Mouse (Mus musculus): Measurements from ENCODE around the gene Ercc8. TPM values are rescaled to one million over a fixed set of nuclear protein-coding genes. Genes with fewer than 3 reads are reported as not detected.

Ercc8 gene
- polyA plus RNA-seq, 1 experiment from 2014 or later, result 23.2 TPM

GRCm38 (mm10) chr13:108241715-108242114 lies 83.2 kb downstream of the Ercc8 start:
- ATAC-seq (ENCODE audit: low FRiP score, low read depth), result no peak
- WGBS, result 80% methylated on average over 5 of the region's 5 CpGs

More at GRCm38 (mm10) chr13:108241715-108242114, 83.2 kb downstream of the Ercc8 start:
- Histone ChIP-seq H3K4me1 (no peaks in the 10 kb centered on the region), H3K9ac (replicated peaks) (no peak overlapping the region), H3K4me2 (replicated peaks) (no peak overlapping the region), H3K36me3 (no peaks in the 10 kb centered on the region), H3K27ac (replicated peaks) (no peak overlapping the region), H3K27me3 (no peaks in the 10 kb centered on the region), H3K9me3 (no peaks in the 10 kb centered on the region), H3K4me3 (no peak overlapping the region)

Other genes with a start within 250 kb of the Ercc8 start
- 45.8 and 50.4 TPM in 2 replicates for gene Smim15, start 114.3 kb upstream of the Ercc8 start, polyA plus RNA-seq (2016; fragmentation: Nextera tagmentation; extraction: Ambion mirVana)
- 72.7 and 74.7 TPM in 2 replicates for gene Ndufaf2, start 108 bp upstream of the Ercc8 start, polyA plus RNA-seq (2016; fragmentation: Nextera tagmentation; extraction: Ambion mirVana)
- gene Elovl7, start 55.7 kb downstream of the Ercc8 start, polyA plus RNA-seq (2016; fragmentation: Nextera tagmentation; extraction: Ambion mirVana), result 0.52 and 0.85 TPM in 2 replicates
- 13.9 and 15.2 TPM in 2 replicates for gene Depdc1b, start 157.6 kb downstream of the Ercc8 start, polyA plus RNA-seq (2016; fragmentation: Nextera tagmentation; extraction: Ambion mirVana)